Mouse (Mus musculus) kidney, adult 2 months (tissue): ENCODE data around the gene Gtf2i. TPM values are rescaled to one million over a fixed set of nuclear protein-coding genes. Genes with fewer than 3 reads are reported as not detected.

Source experiments
- DNase-seq: peaks from one replicate; pipeline ENCODE4 v3.0.0; 2021
- H3K27ac ChIP-seq: fragments of 200-500 bp; 2 replicates; pipeline ENCODE4 v1.5.1; 2012; ENCODE audit warnings: low read depth, low read length, control low read depth, inconsistent platforms; ENCODE audit not compliant: insufficient read depth
- H3K27me3 ChIP-seq: fragments of 200-500 bp; replicated peaks from 2 replicates; pipeline ENCODE4 v1.6.1; 2012; ENCODE audit warnings: mild to moderate bottlenecking, moderate library complexity, low read length, inconsistent platforms; ENCODE audit not compliant: control insufficient read depth, insufficient read depth
- H3K36me3 ChIP-seq: fragments of 200-500 bp; 2 replicates; pipeline ENCODE4 v1.6.1; 2012; ENCODE audit warnings: mild to moderate bottlenecking, moderate library complexity, low read length, inconsistent platforms; ENCODE audit not compliant: control insufficient read depth, insufficient read depth
- H3K4me1 ChIP-seq: fragments of 200-500 bp; 2 replicates; pipeline ENCODE4 v1.6.1; 2011; ENCODE audit warnings: low read length; ENCODE audit not compliant: control insufficient read depth, insufficient read depth
- H3K4me3 ChIP-seq: fragments of 200-500 bp; 2 replicates; pipeline ENCODE4 v1.5.1; 2011; ENCODE audit warnings: mild to moderate bottlenecking, low read depth, low read length, control low read depth; ENCODE audit not compliant: insufficient read depth
- CTCF ChIP-seq: fragments of 200-500 bp; conservative IDR thresholded peaks from 2 replicates; pipeline ENCODE4 v1.5.1; 2011; ENCODE audit warnings: low read depth, mild to moderate bottlenecking, control low read depth, low read length, moderate library complexity, mixed read lengths; ENCODE audit not compliant: insufficient read depth, insufficient read length
- POLR2A ChIP-seq: fragments of 200-500 bp; IDR thresholded peaks from one replicate; pipeline ENCODE4 v1.6.1; 2011; ENCODE audit warnings: low read depth, low read length, control low read depth
- WGBS: fragments of 180-500 bp; shearing (Covaris S2); methylation state at CpG from one replicate; pipeline ENCODE4 v1.1.7; 2018; 5-methylcytosine and 5-hydroxymethylcytosine counted together
- polyA plus RNA-seq: library from polyadenylated mRNA; depleted of rRNA; stranded (reverse); fragments of >200 nt; gene quantifications from 2 replicates; pipeline ENCODE4 v1.2.3, GENCODE M21; 2012

Gtf2i gene
- polyA plus RNA-seq, 1 experiment, result 103 TPM

GRCm38 (mm10) chr5:134322355-134322754 lies 7.8 kb upstream of the Gtf2i start:
- no peak for DNase-seq
- no peaks in the 10 kb centered on the region for H3K36me3 ChIP-seq
- H3K4me1 ChIP-seq, result no peaks in the 10 kb centered on the region
- no peaks in the 10 kb centered on the region for H3K27me3 ChIP-seq
- no peak overlapping the region for H3K4me3 ChIP-seq
- no peak overlapping the region for H3K27ac ChIP-seq
- TF ChIP-seq POLR2A (no peak), CTCF (no peak)
- 72% methylated on average over 13 of the region's 13 CpGs for WGBS

- no peak for TF ChIP-seq POLR2A
- no peak for TF ChIP-seq CTCF
- Histone ChIP-seq H3K27ac (no peak overlapping the region), H3K36me3 (no peaks in the 10 kb centered on the region), H3K4me3 (no peak overlapping the region), H3K27me3 (no peaks in the 10 kb centered on the region), H3K4me1 (peaks cover 3% of the 10 kb centered on the region; the same call in 1 of the 2 replicates)
- WGBS, result 73% methylated on average over 7 of the region's 7 CpGs
- no peak for DNase-seq
These were observed 7.1 kb upstream of the Gtf2i start for GRCm38 (mm10) chr5:134321699-134322098.

GRCm38 (mm10) chr5:134318903-134319302 lies 4.3 kb upstream of the Gtf2i start:
- Histone ChIP-seq H3K36me3 (no peaks in the 10 kb centered on the region), H3K4me1 (peaks cover 11% of the 10 kb centered on the region), H3K27ac (no peak overlapping the region), H3K27me3 (no peaks in the 10 kb centered on the region), H3K4me3 (no peak overlapping the region)
- WGBS, result 76% methylated on average over 6 of the region's 6 CpGs
- DNase-seq, result no peak
- TF ChIP-seq CTCF (no peak), POLR2A (no peak)

GRCm38 (mm10) chr5:134316721-134317120 lies 2.2 kb upstream of the Gtf2i start:
- Histone ChIP-seq H3K27ac (peak overlapping the region; percentile 100), H3K4me1 (peaks cover 14% of the 10 kb centered on the region), H3K36me3 (no peaks in the 10 kb centered on the region), H3K4me3 (no peak overlapping the region), H3K27me3 (no peaks in the 10 kb centered on the region)
- TF ChIP-seq CTCF, result no peak
- TF ChIP-seq POLR2A, result no peak
- peak; percentile 64 for DNase-seq
- 40% methylated on average over 7 of the region's 7 CpGs for WGBS

- Histone ChIP-seq H3K4me3 (peak overlapping the region; percentile 54), H3K4me1 (peaks cover 18% of the 10 kb centered on the region), H3K27ac (peak overlapping the region; percentile 100), H3K36me3 (no peaks in the 10 kb centered on the region; the same call in 1 of the 2 replicates), H3K27me3 (no peaks in the 10 kb centered on the region)
- peak; percentile 84 for DNase-seq
- 1% methylated on average over 25 of the region's 25 CpGs for WGBS
- TF ChIP-seq POLR2A (no peak), CTCF (no peak)
These were observed 1.2 kb upstream of the Gtf2i start for GRCm38 (mm10) chr5:134315623-134316350.

GRCm38 (mm10) chr5:134314068-134314674 lies 389 bp downstream of the Gtf2i start:
- Histone ChIP-seq H3K36me3 (no peaks in the 10 kb centered on the region; the same call in 1 of the 2 replicates), H3K4me1 (peaks cover 18% of the 10 kb centered on the region), H3K4me3 (peak overlapping the region; percentile 92), H3K27ac (peak overlapping the region; percentile 100), H3K27me3 (no peaks in the 10 kb centered on the region)
- TF ChIP-seq CTCF (no peak), POLR2A (no peak)
- DNase-seq, result no peak
- under 1% methylated on average over 53 of the region's 64 CpGs for WGBS

- peak; percentile 99 for DNase-seq
- peak; percentile 72 for TF ChIP-seq POLR2A
- 0 out of 2 replicates have a peak, but pooled peaks have one; percentile 7 for TF ChIP-seq CTCF
- Histone ChIP-seq H3K4me1 (peaks cover 18% of the 10 kb centered on the region), H3K27me3 (no peaks in the 10 kb centered on the region), H3K36me3 (no peaks in the 10 kb centered on the region; the same call in 1 of the 2 replicates), H3K27ac (peak overlapping the region; percentile 100), H3K4me3 (peak overlapping the region; percentile 92)
- WGBS, result under 1% methylated on average over 68 of the region's 68 CpGs
These were observed 1.0 kb downstream of the Gtf2i start for GRCm38 (mm10) chr5:134313451-134314067.
